Mouse (Mus musculus): ENCODE measurements at regions not wholly inside any gene's neighbourhood (a gene's known extent, or its start where the extent isn't known, plus 50 kb on each side); places are given as distances from the start of the nearest gene placed in this dataset.

DNA sequence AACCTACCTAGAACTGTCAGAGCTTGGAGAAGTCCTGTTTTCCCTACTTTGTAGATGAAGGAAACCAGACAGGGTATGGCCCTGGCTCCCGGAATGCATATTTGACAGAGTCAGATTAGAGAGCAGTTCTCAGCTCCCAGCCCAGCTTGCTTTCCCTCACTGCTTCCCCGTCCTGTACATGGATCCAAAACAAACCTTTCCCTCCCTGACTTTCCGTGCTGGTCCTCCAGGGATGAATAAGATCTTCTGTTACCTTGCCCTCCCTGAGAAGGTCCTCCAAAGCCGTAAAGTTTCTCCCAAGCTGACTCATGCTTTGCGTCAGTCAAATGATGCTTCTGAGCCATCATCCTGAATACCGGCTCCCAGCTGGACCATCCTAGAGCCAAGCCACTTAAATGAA is 160.2 kb upstream of the Jmjd1c start:
- TF ChIP-seq CTCF (IDR thresholded peaks at IDR 0.05; ENCODE audit: borderline replicate concordance, control insufficient read depth, extremely low read depth, insufficient read depth, low read length, poor library complexity) (no peak), POLR2A (IDR thresholded peaks at IDR 0.05; ENCODE audit: control insufficient read depth, extremely low read depth, insufficient read depth, low read length, poor library complexity) (no peak)
